Mouse (Mus musculus) mature B cell (primary cell): ENCODE results near the gene Nexn.
"Not testable (repeated sequence)": the region's sequence is repeated elsewhere in the genome, so short reads cannot be mapped to it uniquely, and the experiment has no call there.

Experiments used
- in situ Hi-C: fragments of 300-500 bp; cut with MboI; formaldehyde crosslinking; loops from 2 replicates; pipeline ENCODE4 v1.14.3; 2019

Nexn gene

GRCm38 (mm10) chr3:152277912-152278311 is 11.8 kb upstream of the Nexn start:
- in situ Hi-C loops: no loop called here

- in situ Hi-C loops: no loop called here
Observed at GRCm38 (mm10) chr3:152276935-152277334, 10.8 kb upstream of the Nexn start.

GRCm38 (mm10) chr3:152275008-152275407 is 8.9 kb upstream of the Nexn start:
- in situ Hi-C loops: no loop called here

GRCm38 (mm10) chr3:152272974-152273685 is 7.0 kb upstream of the Nexn start:
- in situ Hi-C loops: no loop called here

GRCm38 (mm10) chr3:152271876-152272275 is 5.7 kb upstream of the Nexn start:
- in situ Hi-C loops: no loop called here

GRCm38 (mm10) chr3:152271071-152271710 is 5.0 kb upstream of the Nexn start:
- in situ Hi-C loops: no loop called here

- in situ Hi-C loops: no loop called here
Observed at GRCm38 (mm10) chr3:152268099-152268498, 1.9 kb upstream of the Nexn start.

- in situ Hi-C loops: no loop called here
Observed at GRCm38 (mm10) chr3:152265351-152266035, 657 bp downstream of the Nexn start.

- in situ Hi-C loops: no loop called here
Observed at GRCm38 (mm10) chr3:152264830-152265229, 1.3 kb downstream of the Nexn start.

- in situ Hi-C loops: no loop called here
Observed at GRCm38 (mm10) chr3:152264374-152264773, 1.8 kb downstream of the Nexn start.

GRCm38 (mm10) chr3:152261948-152262347 is 4.2 kb downstream of the Nexn start:
- in situ Hi-C loops: no loop called here

GRCm38 (mm10) chr3:152261436-152261835 is 4.7 kb downstream of the Nexn start:
- in situ Hi-C loops: no loop called here

- in situ Hi-C loops: no loop called here
Observed at GRCm38 (mm10) chr3:152260362-152260761, 5.8 kb downstream of the Nexn start.

- in situ Hi-C loops: not testable (repeated sequence)
Observed at GRCm38 (mm10) chr3:152259409-152259808, 6.7 kb downstream of the Nexn start.

- in situ Hi-C loops: no loop called here
Observed at GRCm38 (mm10) chr3:152257528-152257927, 8.6 kb downstream of the Nexn start.

GRCm38 (mm10) chr3:152250487-152250886 is 15.7 kb downstream of the Nexn start:
- in situ Hi-C loops: no loop called here

- in situ Hi-C loops: no loop called here
Observed at GRCm38 (mm10) chr3:152247708-152248107, 18.4 kb downstream of the Nexn start.

- in situ Hi-C loops: no loop called here
Observed at GRCm38 (mm10) chr3:152245273-152245910, 20.8 kb downstream of the Nexn start.

GRCm38 (mm10) chr3:152243304-152243703 is 22.8 kb downstream of the Nexn start:
- in situ Hi-C loops: no loop called here

- in situ Hi-C loops: no loop called here
Observed at GRCm38 (mm10) chr3:152241098-152241497, 25.1 kb downstream of the Nexn start.

GRCm38 (mm10) chr3:152239592-152239991 is 26.6 kb downstream of the Nexn start:
- in situ Hi-C loops: no loop called here

GRCm38 (mm10) chr3:152238836-152239235 is 27.3 kb downstream of the Nexn start:
- in situ Hi-C loops: no loop called here
